Mouse (Mus musculus): Measurements from ENCODE around the gene Gm42791.

DNA sequence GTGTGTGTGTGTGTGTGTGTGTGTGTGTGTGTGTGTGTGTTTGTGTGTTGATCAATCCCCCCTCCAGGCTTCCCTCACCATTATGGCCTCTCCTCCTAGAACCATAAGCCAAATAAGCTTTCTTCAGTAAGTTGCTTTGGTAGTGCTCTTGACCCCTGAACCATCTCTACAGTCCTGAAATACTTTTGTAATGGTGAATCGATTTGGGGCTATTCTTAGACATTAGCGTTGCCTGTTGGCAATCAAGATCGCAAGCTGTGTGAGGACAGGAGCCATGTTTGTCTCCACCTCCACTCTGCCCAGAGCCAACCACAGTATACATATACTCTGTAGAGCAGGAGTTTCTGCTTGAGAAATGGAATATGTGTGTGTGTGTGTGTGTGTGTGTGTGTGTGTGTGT, 14.2 kb upstream of the Gm42791 start:
- no peak for TF ChIP-seq CTCF (IDR thresholded peaks at IDR 0.05)
- TF ChIP-seq EP300 (IDR thresholded peaks at IDR 0.05): no peak

All from lung, postnatal 0 days (tissue).